Mouse (Mus musculus): ENCODE results near the gene Gm17622.

- TF ChIP-seq EP300 (IDR thresholded peaks at IDR 0.05; ENCODE audit: low read depth): no peak
- TF ChIP-seq CTCF (IDR thresholded peaks at IDR 0.05; ENCODE audit: low read depth): no peak
Measured at GRCm38 (mm10) chr13:96452621-96453020, 37.9 kb upstream of the Gm17622 start.

Measured in heart, postnatal 0 days (tissue).